Mouse (Mus musculus) lung, postnatal 36 days (tissue): ENCODE measurements around the gene Celsr1.
"Not testable (repeated sequence)": the region's sequence is repeated elsewhere in the genome, so short reads cannot be mapped to it uniquely, and the experiment has no call there.

ENCODE experiments used
- DNase-seq: peaks from one replicate; pipeline ENCODE4 v3.0.0; 2022; ENCODE audit warnings: mixed read lengths

The Celsr1 gene

DNA sequence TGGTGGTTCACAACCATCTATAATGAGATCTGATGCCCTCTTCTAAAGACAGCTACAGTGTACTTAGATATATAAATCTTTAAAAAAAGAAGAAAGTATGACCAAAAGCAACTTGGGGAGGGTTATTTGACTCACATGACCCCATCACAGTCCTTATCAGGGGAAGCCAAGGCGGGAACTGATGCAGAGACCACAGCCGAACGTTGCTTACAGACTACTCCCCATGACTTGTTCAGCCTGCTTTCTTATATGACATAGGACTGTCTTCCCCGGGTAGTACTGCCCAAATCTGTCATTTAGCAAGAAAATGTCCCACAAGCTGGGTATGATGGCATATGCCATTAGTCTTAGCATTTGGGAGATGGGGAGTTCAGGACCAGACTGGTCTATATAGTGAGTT, 144.3 kb downstream of the Celsr1 start:
- no peak for DNase-seq

DNA sequence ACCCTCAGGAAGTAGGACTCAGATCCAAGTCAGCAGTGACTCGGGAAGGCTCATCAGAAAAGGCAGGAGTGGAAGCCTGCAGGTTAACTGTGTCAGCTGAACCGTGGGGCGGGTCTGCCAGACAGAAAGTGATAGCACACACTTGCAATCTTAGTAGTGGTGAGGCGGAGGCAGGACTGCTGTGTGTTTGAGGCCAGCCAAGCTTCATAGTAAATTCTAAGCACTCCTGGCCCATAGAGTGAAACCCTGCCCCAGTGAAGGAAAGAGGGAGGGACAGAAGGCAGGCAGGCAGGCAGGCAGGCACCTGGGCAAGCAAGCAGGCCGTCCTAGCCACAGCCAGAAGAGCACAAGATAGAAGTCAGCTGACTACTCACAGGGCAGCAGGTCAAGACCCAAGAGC, 148.0 kb downstream of the Celsr1 start:
- DNase-seq, result no peak

DNA sequence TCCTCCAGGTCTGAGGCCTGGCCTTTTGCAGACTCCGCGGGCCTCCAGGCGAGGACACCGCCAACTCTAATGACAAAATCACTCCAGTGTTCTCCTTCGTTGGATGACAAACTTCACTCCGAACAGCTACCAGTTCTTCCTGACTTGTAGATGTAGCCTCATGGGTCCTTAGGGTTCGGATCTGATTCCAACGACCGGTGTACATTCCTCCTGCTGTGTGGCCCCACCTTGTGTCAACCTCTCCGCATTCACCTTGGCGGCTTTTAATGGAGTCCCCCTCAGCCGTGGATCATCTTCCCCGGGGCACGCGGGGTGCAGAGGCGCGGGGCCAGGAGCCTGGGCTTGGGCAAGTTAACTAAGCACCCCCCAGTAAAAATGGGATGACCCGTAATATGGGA, 154.1 kb downstream of the Celsr1 start:
- DNase-seq, result no peak

DNA sequence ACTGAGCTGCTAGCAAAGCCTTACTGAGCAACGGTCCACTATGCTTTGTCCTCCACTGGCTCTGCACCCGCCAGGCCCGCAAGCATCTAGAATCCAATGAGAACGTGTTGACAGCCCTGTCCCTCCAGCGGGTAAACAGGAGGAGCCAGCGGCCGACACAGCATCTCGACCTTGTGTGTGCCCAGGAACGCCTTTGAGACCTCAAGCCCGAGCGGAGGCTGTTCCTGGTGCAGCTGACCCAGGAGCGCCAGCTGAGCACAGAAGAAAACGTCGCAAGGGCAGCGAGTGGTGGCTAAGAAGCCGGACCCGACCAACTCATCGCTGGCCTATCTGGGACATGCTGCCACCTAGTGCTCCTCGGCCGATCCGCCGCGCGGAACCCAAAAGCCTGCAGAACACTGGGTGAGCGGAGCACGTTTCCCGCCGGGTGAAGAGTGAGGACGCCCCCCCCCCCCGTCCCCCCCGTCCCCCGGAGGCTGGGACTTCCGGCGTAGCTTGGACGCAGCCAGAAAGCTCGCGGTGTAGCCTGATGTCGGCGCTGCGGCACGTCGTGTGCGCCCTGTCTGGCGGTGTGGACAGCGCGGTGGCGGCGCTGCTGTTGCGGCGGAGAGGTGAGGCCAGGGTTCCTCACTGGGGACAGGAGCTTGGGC, 154.6 kb downstream of the Celsr1 start, which contains the start of gene Trmu:
Gene Trmu (plus strand): TSS at position 465 of the 650 bp plus-strand sequence.
- peak; percentile 93 for DNase-seq

DNA sequence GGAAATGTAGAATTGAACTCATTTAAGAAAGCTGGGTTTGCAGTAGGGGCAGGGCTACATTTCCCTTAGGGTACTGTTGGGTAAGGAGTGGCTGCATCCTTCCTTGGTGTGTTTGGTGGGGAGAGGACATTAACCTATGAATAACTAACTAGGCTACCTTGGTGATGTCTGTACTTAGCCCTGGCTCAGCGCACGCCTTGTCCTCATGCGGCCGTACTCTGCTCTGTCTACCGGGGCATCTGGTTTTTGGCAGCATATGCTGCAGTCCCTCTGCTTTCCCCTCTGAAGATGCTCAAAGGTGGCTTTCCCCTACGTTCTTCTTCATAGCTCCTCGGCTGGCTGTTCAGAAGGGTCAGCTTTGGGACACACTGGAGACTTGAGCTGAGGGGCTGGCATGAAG, 156.2 kb downstream of the Celsr1 start:
- DNase-seq, result no peak

DNA sequence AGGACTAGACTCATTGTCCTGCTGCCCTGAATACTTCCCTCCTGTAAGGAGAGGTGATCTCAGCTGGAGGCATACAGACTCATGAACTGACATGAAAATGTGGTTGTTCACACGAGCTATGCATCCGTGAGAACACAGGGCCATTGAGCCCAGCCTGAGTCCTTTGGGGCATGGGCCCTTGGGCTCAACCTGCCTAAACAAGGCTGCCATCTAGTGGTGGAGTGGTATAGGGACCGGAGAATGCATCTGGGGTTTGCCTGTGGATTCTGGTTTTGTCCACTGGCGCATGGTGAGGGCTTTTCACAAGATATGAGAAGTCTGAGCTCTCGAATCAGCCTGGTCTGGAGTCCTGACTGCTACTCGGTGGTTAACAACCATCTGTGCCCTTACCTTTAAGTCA, 165.9 kb downstream of the Celsr1 start:
- peak; percentile 83 for DNase-seq

DNA sequence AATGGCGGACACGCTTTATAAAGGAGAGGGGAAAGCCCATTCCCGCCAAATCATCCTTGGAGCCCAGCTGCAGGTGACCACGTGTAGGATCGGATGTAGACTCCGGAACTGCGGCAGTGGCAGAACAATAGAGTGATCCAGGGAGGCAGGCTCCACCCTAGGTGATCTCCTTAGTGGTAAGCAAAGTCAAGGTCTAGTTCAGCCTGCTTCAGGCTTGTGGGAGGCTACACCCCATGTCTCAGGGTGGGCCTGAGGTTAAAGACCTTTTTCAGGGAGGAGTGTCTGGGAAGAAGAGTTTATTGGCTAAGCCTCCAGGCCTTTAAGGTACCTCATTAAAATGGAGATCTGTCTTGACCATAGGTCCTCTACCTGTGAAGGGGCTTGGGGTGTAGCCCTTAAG, 167.7 kb downstream of the Celsr1 start:
- DNase-seq, result not testable (repeated sequence)

DNA sequence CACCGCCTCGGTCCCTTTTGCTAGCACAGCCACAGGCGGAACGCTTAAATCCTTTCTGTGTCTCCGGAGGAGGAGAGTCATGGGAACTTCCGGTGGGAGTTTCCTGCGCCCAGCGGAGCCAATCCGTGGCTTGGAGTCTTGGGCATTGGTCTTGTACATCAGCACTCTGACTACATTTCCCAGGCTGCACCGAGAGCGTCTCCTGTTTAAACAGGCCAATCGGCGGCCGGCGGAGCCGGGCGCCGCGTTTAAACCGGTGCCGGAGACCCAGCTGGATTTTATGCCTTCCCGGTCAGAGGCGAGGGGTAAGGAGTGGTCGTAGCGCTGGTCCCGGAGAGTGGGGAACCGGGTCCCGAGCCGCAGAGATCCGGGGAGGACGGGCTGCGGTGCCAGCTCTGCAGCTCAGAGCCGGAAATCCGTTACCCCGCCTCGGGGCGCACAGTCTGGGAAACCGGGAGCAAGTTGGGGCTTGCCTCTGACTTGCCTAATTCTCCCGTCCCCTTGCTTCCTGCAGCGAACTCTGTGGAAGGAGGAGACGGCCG, 174.0 kb downstream of the Celsr1 start, which contains the start of gene Gtse1:
Gene Gtse1 (plus strand): TSS at position 256 of the 542 bp plus-strand sequence.
- peak; percentile 99 for DNase-seq

DNA sequence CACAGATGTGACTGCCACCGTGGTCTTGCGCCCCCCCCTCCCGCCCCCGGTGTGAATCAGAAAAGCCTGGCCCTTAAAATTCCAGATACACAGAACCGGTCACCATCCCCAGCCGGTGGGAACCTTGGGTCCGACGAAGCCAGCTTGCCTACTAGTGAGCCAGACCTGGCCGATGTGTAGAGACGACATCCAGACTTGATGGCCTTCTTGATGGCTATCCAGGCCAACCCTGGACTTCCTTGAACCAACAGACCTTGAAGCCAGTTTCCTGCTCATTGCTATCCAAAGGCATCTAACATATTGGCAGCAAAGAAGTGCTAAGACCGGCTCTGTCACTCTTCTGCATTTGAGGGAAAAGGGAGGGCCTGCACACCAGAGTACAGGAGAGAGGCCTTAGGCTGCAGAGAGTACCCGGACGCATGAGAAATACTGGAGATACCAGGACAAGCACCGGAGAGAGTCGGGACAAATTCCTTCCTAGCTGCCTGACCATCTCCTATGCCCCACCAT, 174.5 kb downstream of the Celsr1 start:
- DNase-seq, result no peak

DNA sequence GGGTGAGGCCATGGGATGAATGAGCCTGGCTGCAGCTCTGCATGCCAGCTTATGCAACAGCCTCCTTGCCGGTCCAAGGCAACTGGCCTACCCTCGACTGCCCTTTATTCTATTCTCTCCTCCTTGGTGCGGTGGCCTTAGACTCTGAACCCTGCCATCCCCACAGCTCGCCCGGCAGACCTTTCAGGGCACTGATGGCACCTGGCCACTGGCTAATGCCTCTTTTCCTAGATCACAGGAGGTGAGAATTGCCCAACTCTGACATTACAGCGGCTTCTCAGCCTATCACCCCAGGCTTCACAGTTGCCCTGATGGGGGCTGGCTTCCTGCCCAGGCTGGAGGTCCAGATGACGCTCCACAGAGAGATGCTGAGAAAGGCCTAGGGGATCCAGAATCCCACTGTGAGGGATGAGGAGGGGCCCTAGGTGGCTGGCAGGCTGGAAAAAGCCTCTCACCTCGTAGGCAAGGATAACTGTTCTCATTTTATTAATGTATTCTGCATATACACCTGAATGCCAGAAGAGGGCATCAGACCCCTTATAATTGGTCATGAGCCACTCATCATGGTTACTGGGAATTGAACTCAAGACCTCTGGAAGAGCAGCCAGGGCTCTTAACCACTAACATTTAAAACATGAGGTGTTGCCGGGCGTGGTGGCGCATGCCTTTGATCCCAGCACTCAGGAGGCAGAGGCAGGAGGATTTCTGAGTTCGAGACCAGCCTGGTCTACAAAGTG, 181.8 kb downstream of the Celsr1 start:
- DNase-seq, result no peak
